Mouse (Mus musculus): ENCODE data around the gene Ckmt2. TPM values are rescaled to one million over a fixed set of nuclear protein-coding genes. Genes with fewer than 3 reads are reported as not detected.

Ckmt2 gene
- total and polyA plus RNA-seq, 2 experiments from 2014 or later, result 0.14 TPM; not detected in 1

- H3K4me2 ChIP-seq (ENCODE audit: low read depth), result no peak overlapping the region
- H3K9ac ChIP-seq, result no peak overlapping the region
- 63% methylated on average over 4 of the region's 4 CpGs for WGBS
- ATAC-seq (no peak), DNase-seq (no peak)
- no peaks in the 10 kb centered on the region for H3K4me1 ChIP-seq (ENCODE audit: insufficient read depth)
- no peaks in the 10 kb centered on the region for H3K9me3 ChIP-seq (ENCODE audit: low read length)
- TF ChIP-seq CTCF (IDR thresholded peaks at IDR 0.05; ENCODE audit: low read depth), result no peak
- no peaks in the 10 kb centered on the region for H3K36me3 ChIP-seq (ENCODE audit: insufficient read depth)
- H3K27ac ChIP-seq (ENCODE audit: low read depth, low read length), result no peak overlapping the region
- no peaks in the 10 kb centered on the region for H3K27me3 ChIP-seq (ENCODE audit: insufficient read depth, low read length)
- H3K4me3 ChIP-seq (ENCODE audit: low read depth, low read length), result no peak overlapping the region
Measured at GRCm38 (mm10) chr13:91824845-91825550, 51.7 kb downstream of the Ckmt2 start.

DNA sequence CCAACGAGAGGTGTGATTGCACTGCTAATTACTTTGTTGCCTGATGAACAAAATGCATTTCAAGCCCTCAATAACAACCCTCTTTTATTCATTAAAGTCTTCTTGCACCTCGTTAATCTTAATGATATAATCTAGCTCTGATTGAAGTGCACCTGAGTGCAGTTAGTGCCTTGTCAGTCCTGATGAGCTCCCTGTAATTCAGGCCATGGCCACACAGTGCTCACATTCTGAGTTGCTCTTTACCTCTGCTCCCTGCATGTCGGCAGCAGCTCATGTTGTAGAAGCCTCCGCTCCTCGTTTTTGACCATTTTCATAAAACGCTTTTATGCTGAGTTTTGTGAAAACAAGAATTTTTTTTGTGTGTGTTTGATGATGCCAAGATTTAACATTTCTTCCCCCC is 53.0 kb downstream of the Ckmt2 start:
- 0 out of 2 replicates have a peak, but pooled peaks have one; percentile 4 for TF ChIP-seq CTCF (IDR thresholded peaks at IDR 0.05; ENCODE audit: low read depth)
- H3K4me1 ChIP-seq (ENCODE audit: insufficient read depth), result no peaks in the 10 kb centered on the region
- 46% methylated on average over 6 of the region's 6 CpGs for WGBS
- no peaks in the 10 kb centered on the region for H3K9me3 ChIP-seq (ENCODE audit: low read length)
- ATAC-seq (peak; percentile 69; the same call in 1 of the 2 replicates), DNase-seq (no peak)
- H3K9ac ChIP-seq, result no peak overlapping the region
- H3K36me3 ChIP-seq (ENCODE audit: insufficient read depth), result no peaks in the 10 kb centered on the region
- no peak overlapping the region for H3K27ac ChIP-seq (ENCODE audit: low read depth, low read length)
- H3K4me2 ChIP-seq (ENCODE audit: low read depth), result no peak overlapping the region
- no peaks in the 10 kb centered on the region for H3K27me3 ChIP-seq (ENCODE audit: insufficient read depth, low read length)
- no peak overlapping the region for H3K4me3 ChIP-seq (ENCODE audit: low read depth, low read length)

DNA sequence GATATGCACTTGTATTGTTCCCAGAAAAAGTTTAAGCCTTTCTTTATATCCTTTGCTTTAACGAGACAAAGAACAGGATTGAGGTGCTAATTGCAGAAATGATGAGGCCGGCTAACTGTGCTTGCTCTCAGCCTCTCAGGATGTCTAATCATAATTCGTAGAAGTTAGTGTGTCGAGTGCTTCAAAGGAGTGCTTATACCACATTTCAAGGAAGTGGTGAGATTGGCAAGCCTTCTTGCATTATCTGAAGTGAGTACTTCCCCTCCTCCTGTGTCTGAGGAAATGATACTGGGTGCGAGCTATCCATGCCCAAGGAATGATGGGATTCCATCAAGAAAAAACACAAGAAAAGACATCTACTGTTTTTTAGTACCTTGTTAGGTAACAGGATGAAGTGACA is 62.0 kb downstream of the Ckmt2 start:
- no peaks in the 10 kb centered on the region for H3K4me1 ChIP-seq (ENCODE audit: insufficient read depth)
- no peak for TF ChIP-seq CTCF (IDR thresholded peaks at IDR 0.05; ENCODE audit: low read depth)
- no peak overlapping the region for H3K9ac ChIP-seq
- ATAC-seq (no peak), DNase-seq (no peak)
- no peak overlapping the region for H3K27ac ChIP-seq (ENCODE audit: low read depth, low read length)
- H3K4me2 ChIP-seq (ENCODE audit: low read depth), result no peak overlapping the region
- 80% methylated on average over 5 of the region's 5 CpGs for WGBS
- no peak overlapping the region for H3K4me3 ChIP-seq (ENCODE audit: low read depth, low read length)
- H3K36me3 ChIP-seq (ENCODE audit: insufficient read depth), result no peaks in the 10 kb centered on the region
- H3K27me3 ChIP-seq (ENCODE audit: insufficient read depth, low read length), result no peaks in the 10 kb centered on the region
- no peaks in the 10 kb centered on the region for H3K9me3 ChIP-seq (ENCODE audit: low read length)

GRCm38 (mm10) chr13:91809476-91809875 is 67.2 kb downstream of the Ckmt2 start:
- DNase-seq (peak; percentile 59), ATAC-seq (no peak)
- Histone ChIP-seq H3K36me3 (ENCODE audit: insufficient read depth) (peaks cover 8% of the 10 kb centered on the region), H3K27ac (ENCODE audit: low read depth, low read length) (no peak overlapping the region), H3K4me2 (ENCODE audit: low read depth) (no peak overlapping the region), H3K9ac (no peak overlapping the region), H3K4me1 (ENCODE audit: insufficient read depth) (no peaks in the 10 kb centered on the region), H3K9me3 (ENCODE audit: low read length) (no peaks in the 10 kb centered on the region), H3K4me3 (ENCODE audit: low read depth, low read length) (no peak overlapping the region), H3K27me3 (ENCODE audit: insufficient read depth, low read length) (no peaks in the 10 kb centered on the region)
- peak; percentile 64 for TF ChIP-seq CTCF (IDR thresholded peaks at IDR 0.05; ENCODE audit: low read depth)
- 44% methylated on average over 2 of the region's 2 CpGs for WGBS

GRCm38 (mm10) chr13:91807874-91808575 is 68.7 kb downstream of the Ckmt2 start:
- no peak for DNase-seq
- 37% methylated on average over 20 of the region's 20 CpGs for WGBS
- no peak for ATAC-seq

DNA sequence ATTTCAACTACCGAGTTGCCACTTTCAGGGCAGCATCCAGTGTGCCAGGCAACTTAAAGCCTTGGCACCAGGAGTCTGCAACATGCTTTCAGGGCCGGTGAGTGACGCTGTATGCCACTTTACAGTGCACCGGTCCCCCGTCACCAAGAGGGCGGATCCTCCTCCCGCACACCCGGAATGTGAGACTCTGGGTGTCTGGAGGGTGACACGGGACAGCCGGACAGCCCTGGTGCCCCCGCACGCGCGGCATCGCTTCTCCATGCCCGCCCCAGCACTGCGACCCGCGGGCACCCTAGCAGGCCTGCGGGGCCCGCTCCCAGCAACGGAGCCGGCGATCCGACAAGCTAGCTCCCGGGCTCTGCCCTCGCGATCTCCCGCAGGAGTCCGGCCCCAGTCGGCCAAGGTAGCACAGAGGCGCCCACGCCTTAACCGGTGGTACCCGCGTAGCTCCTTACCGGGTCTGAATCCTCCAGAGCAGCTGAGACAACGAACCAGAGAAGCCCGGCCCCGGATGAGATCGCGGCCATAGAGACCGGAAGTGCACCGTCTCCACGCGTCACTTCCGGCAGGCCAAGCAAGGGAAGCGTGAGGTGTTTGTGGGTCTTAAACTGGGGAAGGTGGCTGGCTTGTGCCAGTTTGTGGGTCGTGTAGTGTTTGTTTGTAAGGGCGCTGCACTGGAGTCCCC is 69.4 kb downstream of the Ckmt2 start, which contains the start of gene Zcchc9:
Gene Zcchc9 (minus strand): TSS at position 551 of the 685 bp plus-strand sequence.
- Histone ChIP-seq H3K4me3 (ENCODE audit: low read depth, low read length) (peak within 1 kb of the TSS; percentile 91), H3K9ac (peak within 1 kb of the TSS; percentile 98), H3K9me3 (ENCODE audit: low read length) (no peaks in the 10 kb centered on the region), H3K36me3 (ENCODE audit: insufficient read depth) (peaks cover 11% of the 10 kb centered on the region), H3K27ac (ENCODE audit: low read depth, low read length) (peak within 1 kb of the TSS; percentile 94), H3K4me2 (ENCODE audit: low read depth) (peak within 1 kb of the TSS; percentile 47), H3K4me1 (ENCODE audit: insufficient read depth) (no peaks in the 10 kb centered on the region), H3K27me3 (ENCODE audit: insufficient read depth, low read length) (no peaks in the 10 kb centered on the region)
- peak; percentile 67 for TF ChIP-seq CTCF (IDR thresholded peaks at IDR 0.05; ENCODE audit: low read depth)
- WGBS, result 2% methylated on average over 50 of the region's 50 CpGs
- ATAC-seq (peak; percentile 99), DNase-seq (peak; percentile 95)

More at GRCm38 (mm10) chr13:91807874-91808575, 68.7 kb downstream of the Ckmt2 start:
- peak overlapping the region; percentile 47 for H3K4me2 ChIP-seq (ENCODE audit: low read depth)
- no peaks in the 10 kb centered on the region for H3K9me3 ChIP-seq (ENCODE audit: low read length)
- H3K9ac ChIP-seq, result peak overlapping the region; percentile 98
- H3K27me3 ChIP-seq (ENCODE audit: insufficient read depth, low read length), result no peaks in the 10 kb centered on the region
- H3K4me1 ChIP-seq (ENCODE audit: insufficient read depth), result no peaks in the 10 kb centered on the region
- H3K36me3 ChIP-seq (ENCODE audit: insufficient read depth), result peaks cover 11% of the 10 kb centered on the region
- no peak for TF ChIP-seq CTCF (IDR thresholded peaks at IDR 0.05; ENCODE audit: low read depth)
- H3K4me3 ChIP-seq (ENCODE audit: low read depth, low read length), result peak overlapping the region; percentile 91
- H3K27ac ChIP-seq (ENCODE audit: low read depth, low read length), result peak overlapping the region; percentile 94

Other genes starting within 250 kb of the Ckmt2 start
- 0.14 and 0.15 TPM in 2 replicates for gene Acot12, start 135.4 kb downstream of the Ckmt2 start, total RNA-seq (2014; rRNA removed)
- gene Acot12, start 135.4 kb downstream of the Ckmt2 start, polyA plus RNA-seq (2015; fragmentation: Nextera tagmentation; extraction: Ambion mirVana), result 0.10 and 0.34 TPM in 2 replicates
- gene Zcchc9, start 69.2 kb downstream of the Ckmt2 start, total RNA-seq (2014; rRNA removed), result 13.0 and 31.0 TPM in 2 replicates
- 6.4 and 13.0 TPM in 2 replicates for gene Zcchc9, start 69.2 kb downstream of the Ckmt2 start, polyA plus RNA-seq (2015; fragmentation: Nextera tagmentation; extraction: Ambion mirVana)

Measured in forebrain, postnatal 0 days (tissue).